Mouse (Mus musculus) midbrain, embryonic 11.5 days (tissue): ENCODE results near the gene Tspan33. TPM values are rescaled to one million over a fixed set of nuclear protein-coding genes. Genes with fewer than 3 reads are reported as not detected.
"Not testable (repeated sequence)": the region's sequence is repeated elsewhere in the genome, so short reads cannot be mapped to it uniquely, and the experiment has no call there.

Experiments
- ATAC-seq: fragments of 200-750 bp; cut with Nextera tagmentation; 2 replicates; pipeline ENCODE4 v1.8.0; 2017; ENCODE audit warnings: moderate TSS enrichment, moderate library complexity; ENCODE audit not compliant: low FRiP score
- DNase-seq: peaks from one replicate; pipeline ENCODE4 v3.0.0; 2015; ENCODE audit warnings: low spot score; ENCODE audit errors: missing footprints
- H3K27ac ChIP-seq: fragments of 300-500 bp; sonication (generic); 2 replicates; pipeline ENCODE4 v1.5.1; 2014; ENCODE audit warnings: low read depth, low read length
- H3K27me3 ChIP-seq: fragments of 300-500 bp; sonication (generic); 2 replicates; pipeline ENCODE4 v1.6.1; 2014; ENCODE audit warnings: mild to moderate bottlenecking, low read length, moderate library complexity, mixed read lengths; ENCODE audit not compliant: control insufficient read depth, insufficient read depth
- H3K36me3 ChIP-seq: fragments of 300-500 bp; sonication (generic); 2 replicates; pipeline ENCODE4 v1.6.1; 2014; ENCODE audit warnings: mild to moderate bottlenecking, low read length, moderate library complexity, mixed read lengths; ENCODE audit not compliant: control insufficient read depth, insufficient read depth
- H3K4me1 ChIP-seq: fragments of 300-500 bp; sonication (generic); 2 replicates; pipeline ENCODE4 v1.6.1; 2014; ENCODE audit warnings: low read length; ENCODE audit not compliant: control insufficient read depth, insufficient read depth
- H3K4me2 ChIP-seq: fragments of 300-500 bp; sonication (generic); 2 replicates; pipeline ENCODE4 v1.6.1; 2014; ENCODE audit warnings: mild to moderate bottlenecking, moderate library complexity
- H3K4me3 ChIP-seq: fragments of 300-500 bp; sonication (generic); 2 replicates; pipeline ENCODE4 v1.5.1; 2014; ENCODE audit warnings: low read depth, low read length
- H3K9ac ChIP-seq: fragments of 300-500 bp; sonication (generic); 2 replicates; pipeline ENCODE4 v1.6.1; 2014; ENCODE audit warnings: low read length
- H3K9me3 ChIP-seq: fragments of 300-500 bp; sonication (generic); 2 replicates; pipeline ENCODE4 v1.6.1; 2016; ENCODE audit warnings: low read length; ENCODE audit not compliant: control insufficient read depth
- WGBS: fragments of 180-500 bp; shearing (Covaris S2); extraction: QIAGEN DNeasy Blood & Tissue Kit; methylation state at CpG from one replicate; pipeline ENCODE4 v1.1.7; 2014; 5-methylcytosine and 5-hydroxymethylcytosine counted together
- polyA plus RNA-seq: library from polyadenylated mRNA; unstranded; fragments of >200 nt; fragmentation: Nextera tagmentation; extraction: Ambion mirVana; gene quantifications from 2 replicates; pipeline ENCODE4 v1.2.1, GENCODE M21; 2014

Tspan33 gene
- polyA plus RNA-seq, 1 experiment from 2014 or later = 6.8 TPM

GRCm38 (mm10) chr6:29672563-29673411 lies 21.2 kb upstream of the Tspan33 start:
- Histone ChIP-seq H3K4me3 (no peak overlapping the region), H3K27ac (no peak overlapping the region), H3K9me3 (no peaks in the 10 kb centered on the region), H3K4me2 (no peak overlapping the region), H3K27me3 (no peaks in the 10 kb centered on the region), H3K36me3 (no peaks in the 10 kb centered on the region), H3K9ac (no peak overlapping the region), H3K4me1 (peaks cover 2% of the 10 kb centered on the region; the same call in 1 of the 2 replicates)
- ATAC-seq (no peak), DNase-seq (peak; percentile 86)
- WGBS = 21% methylated on average over 12 of the region's 12 CpGs

- Histone ChIP-seq H3K9me3 (no peaks in the 10 kb centered on the region), H3K4me3 (no peak overlapping the region), H3K4me2 (no peak overlapping the region), H3K36me3 (no peaks in the 10 kb centered on the region), H3K27me3 (no peaks in the 10 kb centered on the region), H3K4me1 (peaks cover 2% of the 10 kb centered on the region; the same call in 1 of the 2 replicates), H3K9ac (no peak overlapping the region), H3K27ac (no peak overlapping the region)
- no peak for DNase-seq
- ATAC-seq = no peak
- WGBS = 47% methylated on average over 2 of the region's 2 CpGs
Measured at GRCm38 (mm10) chr6:29673739-29674138, 20.3 kb upstream of the Tspan33 start.

- not testable (repeated sequence) for H3K36me3 ChIP-seq, ATAC-seq, DNase-seq, H3K9me3 ChIP-seq, H3K4me1 ChIP-seq, H3K9ac ChIP-seq, H3K27me3 ChIP-seq, H3K4me3 ChIP-seq, H3K4me2 ChIP-seq, H3K27ac ChIP-seq
- 89% methylated on average over 9 of the region's 10 CpGs for WGBS
Measured at GRCm38 (mm10) chr6:29679947-29680550, 14.0 kb upstream of the Tspan33 start.

- Histone ChIP-seq H3K4me2 (no peak overlapping the region), H3K9ac (no peak overlapping the region), H3K27ac (no peak overlapping the region), H3K27me3 (no peaks in the 10 kb centered on the region), H3K36me3 (no peaks in the 10 kb centered on the region), H3K4me3 (no peak overlapping the region), H3K4me1 (no peaks in the 10 kb centered on the region), H3K9me3 (no peaks in the 10 kb centered on the region)
- 87% methylated on average over 4 of the region's 4 CpGs for WGBS
- ATAC-seq = no peak
- DNase-seq = no peak
Measured at GRCm38 (mm10) chr6:29681853-29682252, 12.2 kb upstream of the Tspan33 start.

- WGBS = 95% methylated on average over 4 of the region's 4 CpGs
- DNase-seq (no peak), ATAC-seq (no peak)
- Histone ChIP-seq H3K4me2 (no peak overlapping the region), H3K36me3 (no peaks in the 10 kb centered on the region), H3K27me3 (no peaks in the 10 kb centered on the region), H3K27ac (no peak overlapping the region), H3K4me3 (no peak overlapping the region), H3K9ac (no peak overlapping the region), H3K9me3 (no peaks in the 10 kb centered on the region), H3K4me1 (no peaks in the 10 kb centered on the region)
Measured at GRCm38 (mm10) chr6:29684686-29685085, 9.3 kb upstream of the Tspan33 start.

- H3K9ac ChIP-seq = no peak overlapping the region
- ATAC-seq = no peak
- no peaks in the 10 kb centered on the region for H3K9me3 ChIP-seq
- WGBS = 82% methylated on average over 4 of the region's 4 CpGs
- H3K4me1 ChIP-seq = no peaks in the 10 kb centered on the region
- no peaks in the 10 kb centered on the region for H3K36me3 ChIP-seq
- no peak for DNase-seq
- H3K4me2 ChIP-seq = no peak overlapping the region
- no peak overlapping the region for H3K27ac ChIP-seq
- H3K27me3 ChIP-seq = no peaks in the 10 kb centered on the region; the same call in 1 of the 2 replicates
- no peak overlapping the region for H3K4me3 ChIP-seq
Measured at GRCm38 (mm10) chr6:29685952-29686351, 8.1 kb upstream of the Tspan33 start.

GRCm38 (mm10) chr6:29689458-29689857 lies 4.6 kb upstream of the Tspan33 start:
- Histone ChIP-seq H3K4me2 (no peak overlapping the region), H3K36me3 (no peaks in the 10 kb centered on the region), H3K4me3 (no peak overlapping the region), H3K9ac (no peak overlapping the region), H3K27me3 (no peaks in the 10 kb centered on the region; the same call in 1 of the 2 replicates), H3K9me3 (no peaks in the 10 kb centered on the region), H3K27ac (no peak overlapping the region), H3K4me1 (peaks cover 5% of the 10 kb centered on the region)
- ATAC-seq (no peak), DNase-seq (no peak)
- WGBS = 78% methylated on average over 8 of the region's 8 CpGs

- H3K36me3 ChIP-seq = no peaks in the 10 kb centered on the region
- peak overlapping the region; percentile 97 for H3K4me2 ChIP-seq
- peak overlapping the region; percentile 88 for H3K4me3 ChIP-seq
- no peak overlapping the region for H3K27ac ChIP-seq
- WGBS = under 1% methylated on average over 35 of the region's 35 CpGs
- H3K4me1 ChIP-seq = peaks cover 10% of the 10 kb centered on the region
- ATAC-seq = peak; percentile 51
- H3K27me3 ChIP-seq = no peaks in the 10 kb centered on the region; the same call in 1 of the 2 replicates
- peak; percentile 92 for DNase-seq
- H3K9ac ChIP-seq = peak overlapping the region; percentile 86
- no peaks in the 10 kb centered on the region for H3K9me3 ChIP-seq
Measured at GRCm38 (mm10) chr6:29694375-29695289, 610 bp downstream of the Tspan33 start.
